Mouse (Mus musculus) thymus, adult 2 months (tissue): ENCODE data around the gene Abcc1.

Experiments
- CTCF ChIP-seq: fragments of 200-500 bp; IDR thresholded peaks from 2 replicates; pipeline ENCODE4 v1.5.1; 2012; ENCODE audit warnings: mild to moderate bottlenecking, control low read depth, low read length, moderate library complexity, borderline replicate concordance; ENCODE audit not compliant: control insufficient read depth, poor library complexity, insufficient read depth; ENCODE audit errors: extremely low read depth
- POLR2A ChIP-seq: fragments of 200-500 bp; IDR thresholded peaks from 2 replicates; pipeline ENCODE4 v1.6.1; 2012; ENCODE audit warnings: mild to moderate bottlenecking, low read length, control low read depth, moderate library complexity; ENCODE audit not compliant: control insufficient read depth, poor library complexity, insufficient read depth; ENCODE audit errors: extremely low read depth

GRCm38 (mm10) chr16:14375942-14376341 lies 14.6 kb downstream of the Abcc1 start:
- TF ChIP-seq POLR2A = no peak
- TF ChIP-seq CTCF = no peak
